ENCODE assay signal across 8 mouse cellular contexts in genomic region chrX:151343761-151344500, GRCm38 (mm10). TPM values are rescaled to one million over a fixed set of nuclear protein-coding genes. Genes with fewer than 3 reads are reported as not detected.
DNase-seq lines count a peak whose midpoint lies in the region; ATAC-seq and TF ChIP-seq lines count a peak whose summit lies in the region.

Gene Fam120c, plus strand, starts transcription at chrX:151344175.

- no peaks in the 10 kb centered on the region for H3K36me3 ChIP-seq in lung, embryonic 14.5 days (ENCODE audit: insufficient read depth)

- peak within 1 kb of the TSS; percentile 63 for H3K4me3 ChIP-seq in lung, embryonic 14.5 days (ENCODE audit: low read depth, low read length)
- H3K4me3 ChIP-seq in olfactory bulb, adult 2 months (ENCODE audit: insufficient read depth, low read depth, low read length): peak within 1 kb of the TSS; percentile 96

- peak within 1 kb of the TSS; percentile 66 for H3K4me2 ChIP-seq in lung, embryonic 14.5 days

- DNase-seq in MN1 (ENCODE audit: low spot score): peak; percentile 82
- DNase-seq in cerebellum, adult 8-10 months: peak; percentile 84
- DNase-seq in forelimb bud, embryonic 11.5 days (ENCODE audit: low read depth, low spot score): peak; percentile 66
- peak; percentile 73 to 75 for DNase-seq in layer of hippocampus, adult 8-10 months (ENCODE audit: low spot score in 2 of 2)
- peak; percentile 79 for DNase-seq in lung, embryonic 14.5 days
- DNase-seq in thymus, adult 18-20 months: peak; percentile 73 to 77

- H3K9me3 ChIP-seq in lung, embryonic 14.5 days (ENCODE audit: low read depth, low read length): no peaks in the 10 kb centered on the region

- peak within 1 kb of the TSS; percentile 62 for H3K9ac ChIP-seq in lung, embryonic 14.5 days

- no peaks in the 10 kb centered on the region for H3K27me3 ChIP-seq in lung, embryonic 14.5 days (ENCODE audit: insufficient read depth, low read length)

- no peak for TF ChIP-seq CTCF in lung, embryonic 14.5 days (IDR thresholded peaks at IDR 0.05; ENCODE audit: low read depth)
- no peak for TF ChIP-seq CTCF in olfactory bulb, adult 2 months (IDR thresholded peaks at IDR 0.05; ENCODE audit: insufficient read depth, low read depth, low read length)

- no peak for TF ChIP-seq POLR2A in olfactory bulb, adult 2 months (IDR thresholded peaks at IDR 0.05; ENCODE audit: insufficient read depth, low read depth, low read length)

- no peaks in the 10 kb centered on the region for H3K4me1 ChIP-seq in lung, embryonic 14.5 days (ENCODE audit: insufficient read depth)
- H3K4me1 ChIP-seq in olfactory bulb, adult 2 months (ENCODE audit: control insufficient read depth, insufficient read depth, low read length): no peaks in the 10 kb centered on the region

- peak; percentile 81 to 84 for ATAC-seq in hematopoietic stem cell, adult 5-6 weeks (replicated peaks in 1 of 2; ENCODE audit: insufficient read depth in 1 of 2, low FRiP score in 2 of 2, low TSS enrichment in 1 of 2, low read depth in 1 of 2, poor library complexity in 2 of 2, severe bottlenecking in 2 of 2)
- peak; percentile 95 for ATAC-seq in lung, embryonic 14.5 days (ENCODE audit: insufficient read depth)

- H3K27ac ChIP-seq in lung, embryonic 14.5 days (ENCODE audit: low read depth): peak within 1 kb of the TSS; percentile 79
- peak within 1 kb of the TSS; percentile 97 for H3K27ac ChIP-seq in olfactory bulb, adult 2 months (ENCODE audit: insufficient read depth, low read depth, low read length)

- WGBS in lung, embryonic 14.5 days: 12% methylated on average over 46 of the region's 56 CpGs
- 11% methylated on average over 56 of the region's 56 CpGs for WGBS in olfactory bulb, adult 2 months

RNA-seq across cellular contexts. Expression of gene Fam120c, which starts in this region (rescaled TPM):
- 11.5 and 11.8 TPM in 2 replicates for total RNA-seq in hematopoietic stem cell, adult 5-6 weeks (2017)
- 10 to 100 TPM; 44.1 to 51.3 (median 49.3) TPM for total RNA-seq in layer of hippocampus, adult 8-10 months (2022)
- polyA plus RNA-seq in lung, embryonic 14.5 days (2014; fragmentation: Nextera tagmentation; extraction: Ambion mirVana): 3.8 TPM in 2 replicates
- not detected in 2 replicates for polyA plus RNA-seq in olfactory bulb, adult 2 months (2012; ENCODE audit: insufficient read depth, insufficient read length, low replicate concordance, missing spikeins)

Comparison
In these comparisons a context has a peak if more than half of its experiments do, and no peak if none do; other contexts are left out.
1. Peak in every context shown above with its lines: DNase-seq, ATAC-seq, H3K4me3 ChIP-seq and H3K27ac ChIP-seq.